Mouse (Mus musculus): ENCODE measurements around the gene Aurkb. TPM values are rescaled to one million over a fixed set of nuclear protein-coding genes. Genes with fewer than 3 reads are reported as not detected.
"Not testable (repeated sequence)": the region's sequence is repeated elsewhere in the genome, so short reads cannot be mapped to it uniquely, and the experiment has no call there.

Aurkb gene
- 120 and 134 TPM in 2 replicates for polyA plus RNA-seq (2015; fragmentation: Nextera tagmentation; extraction: Ambion mirVana)

- Histone ChIP-seq H3K27ac (ENCODE audit: low read length) (peak within 1 kb of the TSS; percentile 90), H3K9me3 (replicated peaks; ENCODE audit: control insufficient read depth, low read length) (no peaks in the 10 kb centered on the region), H3K27me3 (ENCODE audit: control insufficient read depth, insufficient read depth, low read length) (no peaks in the 10 kb centered on the region), H3K4me2 (ENCODE audit: low read depth, low read length) (peak within 1 kb of the TSS; percentile 79), H3K36me3 (ENCODE audit: control insufficient read depth, insufficient read depth, low read length) (peaks cover 3% of the 10 kb centered on the region), H3K4me3 (replicated peaks; ENCODE audit: low read length) (peak within 1 kb of the TSS; percentile 88), H3K4me1 (ENCODE audit: control insufficient read depth, insufficient read depth, low read length) (peaks cover 12% of the 10 kb centered on the region), H3K9ac (ENCODE audit: low read length) (peak within 1 kb of the TSS; percentile 86)
- WGBS, result under 1% methylated on average over 54 of the region's 54 CpGs
- peak; percentile 75 for ATAC-seq (ENCODE audit: insufficient read depth, low FRiP score)
These were observed at the start of gene Aurkb for GRCm38 (mm10) chr11:69045531-69046394. TSS of gene Aurkb (plus strand) at chr11:69045647.

DNA sequence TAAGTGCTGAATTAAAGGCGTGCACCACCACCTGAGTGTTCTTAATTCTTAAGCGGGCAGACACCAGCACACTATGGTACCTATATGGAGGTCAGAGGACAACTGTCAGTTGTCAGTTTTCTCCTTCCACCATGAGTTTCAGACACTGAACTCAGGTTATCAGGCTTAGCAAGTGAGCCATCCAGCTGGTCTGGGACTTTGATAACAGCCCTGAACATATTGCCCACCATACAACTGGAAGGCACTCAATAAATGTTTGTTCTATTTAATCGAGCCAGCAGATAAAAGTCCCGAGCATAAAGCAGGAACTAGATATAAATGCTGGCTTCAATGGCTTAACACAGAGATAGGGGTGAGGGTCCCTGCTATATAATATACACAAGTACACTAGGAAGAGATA, 48.4 kb upstream of the Aurkb start:
- Histone ChIP-seq H3K9ac (ENCODE audit: low read length) (no peak overlapping the region), H3K4me2 (ENCODE audit: low read depth, low read length) (no peak overlapping the region), H3K9me3 (replicated peaks; ENCODE audit: control insufficient read depth, low read length) (no peaks in the 10 kb centered on the region), H3K27me3 (ENCODE audit: control insufficient read depth, insufficient read depth, low read length) (no peaks in the 10 kb centered on the region), H3K4me1 (ENCODE audit: control insufficient read depth, insufficient read depth, low read length) (no peaks in the 10 kb centered on the region), H3K27ac (ENCODE audit: low read length) (no peak overlapping the region), H3K4me3 (replicated peaks; ENCODE audit: low read length) (no peak overlapping the region), H3K36me3 (ENCODE audit: control insufficient read depth, insufficient read depth, low read length) (peaks cover 36% of the 10 kb centered on the region)
- no peak for ATAC-seq (ENCODE audit: insufficient read depth, low FRiP score)
- 85% methylated on average over 4 of the region's 4 CpGs for WGBS

DNA sequence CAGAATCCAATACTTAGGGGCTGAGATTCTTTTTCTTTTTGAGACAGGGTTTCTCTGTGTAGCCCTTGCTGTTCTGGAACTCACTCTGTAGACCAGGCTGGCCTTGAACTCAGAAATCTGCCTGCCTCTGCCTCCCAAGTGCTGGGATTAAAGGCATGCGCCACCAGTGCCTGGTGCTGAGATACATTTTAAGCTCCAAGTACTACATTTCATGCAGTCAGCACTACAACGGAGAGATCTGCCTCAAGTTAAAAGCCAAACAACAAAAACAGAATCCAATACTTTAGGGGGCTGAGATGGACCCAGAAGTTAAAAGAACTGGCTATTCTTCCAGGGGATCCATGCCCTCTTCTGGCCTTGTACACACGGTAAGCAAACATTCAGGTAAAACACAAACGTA, 42.7 kb upstream of the Aurkb start:
- not testable (repeated sequence) for ATAC-seq (ENCODE audit: insufficient read depth, low FRiP score); H3K27me3 ChIP-seq (ENCODE audit: control insufficient read depth, insufficient read depth, low read length); H3K4me3 ChIP-seq (replicated peaks; ENCODE audit: low read length); H3K27ac ChIP-seq (ENCODE audit: low read length); H3K4me2 ChIP-seq (ENCODE audit: low read depth, low read length); H3K4me1 ChIP-seq (ENCODE audit: control insufficient read depth, insufficient read depth, low read length); H3K9me3 ChIP-seq (replicated peaks; ENCODE audit: control insufficient read depth, low read length); H3K9ac ChIP-seq (ENCODE audit: low read length)
- WGBS, result 90% methylated on average over 4 of the region's 4 CpGs
- H3K36me3 ChIP-seq (ENCODE audit: control insufficient read depth, insufficient read depth, low read length), result peaks cover 20% of the 10 kb centered on the region

GRCm38 (mm10) chr11:69003592-69003991, 41.9 kb upstream of the Aurkb start:
- Histone ChIP-seq H3K4me2 (ENCODE audit: low read depth, low read length) (no peak overlapping the region), H3K27me3 (ENCODE audit: control insufficient read depth, insufficient read depth, low read length) (no peaks in the 10 kb centered on the region), H3K4me1 (ENCODE audit: control insufficient read depth, insufficient read depth, low read length) (peaks cover 9% of the 10 kb centered on the region), H3K27ac (ENCODE audit: low read length) (no peak overlapping the region), H3K9ac (ENCODE audit: low read length) (no peak overlapping the region), H3K4me3 (replicated peaks; ENCODE audit: low read length) (no peak overlapping the region), H3K9me3 (replicated peaks; ENCODE audit: control insufficient read depth, low read length) (no peaks in the 10 kb centered on the region), H3K36me3 (ENCODE audit: control insufficient read depth, insufficient read depth, low read length) (peaks cover 20% of the 10 kb centered on the region)
- ATAC-seq (ENCODE audit: insufficient read depth, low FRiP score), result no peak
- WGBS, result 55% methylated on average over 4 of the region's 4 CpGs

- peaks cover 9% of the 10 kb centered on the region for H3K4me1 ChIP-seq (ENCODE audit: control insufficient read depth, insufficient read depth, low read length)
- ATAC-seq (ENCODE audit: insufficient read depth, low FRiP score), result no peak
These were observed 40.3 kb upstream of the Aurkb start for GRCm38 (mm10) chr11:69005193-69005592.

DNA sequence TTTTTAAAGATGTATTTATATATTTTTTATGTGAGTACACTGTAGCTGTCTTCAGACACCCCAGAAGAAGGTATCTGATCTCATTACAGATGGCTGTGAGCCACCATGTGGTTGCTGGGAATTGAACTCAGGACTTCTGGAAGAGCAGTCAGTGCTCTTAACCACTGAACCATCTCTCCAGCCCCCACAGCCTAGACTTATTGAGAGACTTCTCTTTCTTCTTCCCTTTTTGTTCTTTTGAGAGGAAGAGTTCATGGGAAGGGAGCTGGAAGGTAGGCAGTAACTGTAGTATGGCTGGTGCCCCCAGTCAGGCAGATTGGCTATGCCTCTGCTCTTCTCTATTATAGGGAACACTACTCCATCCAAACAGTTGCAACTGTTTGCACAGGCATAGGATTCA, 38.9 kb upstream of the Aurkb start:
- H3K27ac ChIP-seq (ENCODE audit: low read length); H3K9ac ChIP-seq (ENCODE audit: low read length); H3K36me3 ChIP-seq (ENCODE audit: control insufficient read depth, insufficient read depth, low read length); H3K27me3 ChIP-seq (ENCODE audit: control insufficient read depth, insufficient read depth, low read length); H3K4me3 ChIP-seq (replicated peaks; ENCODE audit: low read length); H3K4me2 ChIP-seq (ENCODE audit: low read depth, low read length); ATAC-seq (ENCODE audit: insufficient read depth, low FRiP score); H3K9me3 ChIP-seq (replicated peaks; ENCODE audit: control insufficient read depth, low read length): not testable (repeated sequence)
- H3K4me1 ChIP-seq (ENCODE audit: control insufficient read depth, insufficient read depth, low read length), result peaks cover 15% of the 10 kb centered on the region

More at GRCm38 (mm10) chr11:69005193-69005592, 40.3 kb upstream of the Aurkb start:
- Histone ChIP-seq H3K36me3 (ENCODE audit: control insufficient read depth, insufficient read depth, low read length) (peaks cover 14% of the 10 kb centered on the region), H3K4me3 (replicated peaks; ENCODE audit: low read length) (no peak overlapping the region), H3K9ac (ENCODE audit: low read length) (no peak overlapping the region), H3K27me3 (ENCODE audit: control insufficient read depth, insufficient read depth, low read length) (no peaks in the 10 kb centered on the region), H3K4me2 (ENCODE audit: low read depth, low read length) (no peak overlapping the region), H3K9me3 (replicated peaks; ENCODE audit: control insufficient read depth, low read length) (no peaks in the 10 kb centered on the region), H3K27ac (ENCODE audit: low read length) (no peak overlapping the region)
- WGBS, result 85% methylated on average over 7 of the region's 7 CpGs

- H3K27ac ChIP-seq (ENCODE audit: low read length), result peak within 1 kb of the TSS; percentile 72
- peaks cover 15% of the 10 kb centered on the region for H3K4me1 ChIP-seq (ENCODE audit: control insufficient read depth, insufficient read depth, low read length)
- no peaks in the 10 kb centered on the region for H3K9me3 ChIP-seq (replicated peaks; ENCODE audit: control insufficient read depth, low read length)
- peak within 1 kb of the TSS; percentile 86 for H3K4me3 ChIP-seq (replicated peaks; ENCODE audit: low read length)
- H3K4me2 ChIP-seq (ENCODE audit: low read depth, low read length), result peak within 1 kb of the TSS; percentile 66
- peak; percentile 86 for ATAC-seq (ENCODE audit: insufficient read depth, low FRiP score)
- no peaks in the 10 kb centered on the region for H3K36me3 ChIP-seq (ENCODE audit: control insufficient read depth, insufficient read depth, low read length)
- 8% methylated on average over 38 of the region's 38 CpGs for whole genome bisulfite sequencing
- H3K9ac ChIP-seq (ENCODE audit: low read length), result peak within 1 kb of the TSS; percentile 74
- H3K27me3 ChIP-seq (ENCODE audit: control insufficient read depth, insufficient read depth, low read length), result no peaks in the 10 kb centered on the region
These were observed 37.0 kb upstream of the Aurkb start, which contains the start of gene Pfas for GRCm38 (mm10) chr11:69008182-69009121. TSS of gene Pfas (minus strand) at chr11:69008460.

DNA sequence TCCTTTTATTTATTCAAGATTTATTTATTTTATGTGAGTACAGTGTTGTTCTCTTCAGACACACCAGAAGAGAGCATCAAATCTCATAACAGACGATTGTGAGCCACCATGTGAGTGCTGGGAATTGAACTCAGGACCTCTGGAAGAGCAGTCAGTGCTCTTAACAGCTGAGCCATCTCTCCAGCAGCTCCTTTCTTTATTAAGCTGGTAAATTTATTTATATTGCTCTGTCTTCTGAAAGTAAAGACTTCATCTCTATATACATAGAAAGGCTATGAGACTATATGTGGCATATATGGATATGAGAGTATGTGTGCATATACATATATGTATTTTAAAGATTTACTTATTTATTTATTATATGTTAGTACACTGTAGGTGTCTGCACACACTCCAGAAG, 35.9 kb upstream of the Aurkb start:
- Histone ChIP-seq H3K4me3 (replicated peaks; ENCODE audit: low read length) (no peak overlapping the region), H3K36me3 (ENCODE audit: control insufficient read depth, insufficient read depth, low read length) (no peaks in the 10 kb centered on the region), H3K4me1 (ENCODE audit: control insufficient read depth, insufficient read depth, low read length) (peaks cover 15% of the 10 kb centered on the region), H3K4me2 (ENCODE audit: low read depth, low read length) (no peak overlapping the region), H3K9me3 (replicated peaks; ENCODE audit: control insufficient read depth, low read length) (no peaks in the 10 kb centered on the region), H3K27me3 (ENCODE audit: control insufficient read depth, insufficient read depth, low read length) (no peaks in the 10 kb centered on the region), H3K9ac (ENCODE audit: low read length) (no peak overlapping the region), H3K27ac (ENCODE audit: low read length) (no peak overlapping the region)
- WGBS, result 89% methylated on average over 1 of the region's 1 CpGs
- ATAC-seq (ENCODE audit: insufficient read depth, low FRiP score), result no peak
